Mouse (Mus musculus) heart, adult 2 months (tissue): Measurements from ENCODE around the gene Tbc1d30. TPM values are rescaled to one million over a fixed set of nuclear protein-coding genes. Genes with fewer than 3 reads are reported as not detected.
A peak's percentile ranks its signal among the peaks of the same experiment; 100 is the strongest.

Source experiments
- DNase-seq, 2 experiments: peaks; one replicate each; pipeline ENCODE4 v3.0.0; 2021
- H3K27ac ChIP-seq: fragments of 200-600 bp; 2 replicates; pipeline ENCODE4 v1.8.1; 2022
- H3K27me3 ChIP-seq: fragments of 200-500 bp; 2 replicates; pipeline ENCODE4 v1.6.1; 2012; ENCODE audit warnings: mild to moderate bottlenecking, low read length, inconsistent platforms, mixed read lengths; ENCODE audit not compliant: control insufficient read depth, insufficient read depth
- H3K36me3 ChIP-seq: fragments of 200-500 bp; 2 replicates; pipeline ENCODE4 v1.6.1; 2012; ENCODE audit warnings: low read length, inconsistent platforms; ENCODE audit not compliant: control insufficient read depth, insufficient read depth
- H3K4me1 ChIP-seq: fragments of 200-500 bp; 2 replicates; pipeline ENCODE4 v1.6.1; 2011; ENCODE audit warnings: low read length; ENCODE audit not compliant: control insufficient read depth, insufficient read depth
- H3K4me3 ChIP-seq: fragments of 200-600 bp; 2 replicates; pipeline ENCODE4 v1.8.1; 2022
- H3K79me2 ChIP-seq: fragments of 200-500 bp; replicated peaks from 2 replicates; pipeline ENCODE4 v1.6.1; 2012; ENCODE audit warnings: mild to moderate bottlenecking, inconsistent platforms, low read length, moderate library complexity, mixed read lengths; ENCODE audit not compliant: control insufficient read depth, insufficient read depth
- H3K9ac ChIP-seq: fragments of 200-500 bp; 2 replicates; pipeline ENCODE4 v1.6.1; 2012; ENCODE audit warnings: low read depth, mild to moderate bottlenecking, control low read depth, inconsistent platforms, low read length, mixed read lengths
- CTCF ChIP-seq: fragments of 200-600 bp; IDR thresholded peaks from 2 replicates; pipeline ENCODE4 v1.8.1; 2022; ENCODE audit warnings: antibody characterized with exemption, mild to moderate bottlenecking, moderate library complexity
- EP300 ChIP-seq: fragments of 200-500 bp; IDR thresholded peaks from 2 replicates; pipeline ENCODE4 v1.6.1; 2011; ENCODE audit warnings: low read depth, low read length, control low read depth; ENCODE audit not compliant: insufficient read depth
- POLR2A ChIP-seq: fragments of 200-500 bp; IDR thresholded peaks from 2 replicates; pipeline ENCODE4 v1.6.1; 2011; ENCODE audit warnings: mild to moderate bottlenecking, low read depth, low read length, control low read depth; ENCODE audit not compliant: insufficient read depth
- WGBS: fragments of 180-500 bp; shearing (Covaris S2); methylation state at CpG from one replicate; pipeline ENCODE4 v1.1.7; 2018; 5-methylcytosine and 5-hydroxymethylcytosine counted together
- intact Hi-C: fragments of 180-260 bp; cut with DNase I; formaldehyde crosslinking; loops from one replicate; pipeline ENCODE4 v1.15.1; 2025
- polyA plus RNA-seq: library from polyadenylated mRNA; depleted of rRNA; stranded (reverse); fragments of >200 nt; gene quantifications from 2 replicates; pipeline ENCODE4 v1.2.3, GENCODE M21; 2012
- total RNA-seq, 2 experiments: library from RNA; stranded (reverse); gene quantifications; 2 replicates each; pipeline ENCODE4 v1.2.3; 2021

Gene Tbc1d30
- total and polyA plus RNA-seq, 3 experiments, result 0.61 to 1.9 (median 1.8) TPM

- TF ChIP-seq CTCF, result no peak
- TF ChIP-seq EP300, result no peak
- TF ChIP-seq POLR2A, result no peak
- H3K4me3 ChIP-seq, result no peak overlapping the region
- 72% methylated on average over 4 of the region's 4 CpGs for WGBS
- no peak overlapping the region for H3K9ac ChIP-seq
- DNase-seq, result no peak
- H3K36me3 ChIP-seq, result no peaks in the 10 kb centered on the region
- H3K27me3 ChIP-seq, result no peaks in the 10 kb centered on the region
- no peak overlapping the region for H3K27ac ChIP-seq
- intact Hi-C loops, result no loop called here
- H3K4me1 ChIP-seq, result no peaks in the 10 kb centered on the region
- no peaks in the 10 kb centered on the region for H3K79me2 ChIP-seq
These were observed 21.5 kb downstream of the Tbc1d30 start for GRCm38 (mm10) chr10:121329586-121329985.

GRCm38 (mm10) chr10:121326167-121326566, 24.9 kb downstream of the Tbc1d30 start:
- peak; percentile 53 for TF ChIP-seq CTCF
- TF ChIP-seq POLR2A, result no peak
- TF ChIP-seq EP300, result no peak
- DNase-seq, result no peak
- intact Hi-C loops, result no loop called here
- H3K27ac ChIP-seq, result no peak overlapping the region
- no peaks in the 10 kb centered on the region for H3K79me2 ChIP-seq
- H3K4me3 ChIP-seq, result no peak overlapping the region
- H3K9ac ChIP-seq, result no peak overlapping the region
- no peaks in the 10 kb centered on the region for H3K27me3 ChIP-seq
- H3K36me3 ChIP-seq, result no peaks in the 10 kb centered on the region
- no peaks in the 10 kb centered on the region for H3K4me1 ChIP-seq

GRCm38 (mm10) chr10:121323493-121323892, 27.6 kb downstream of the Tbc1d30 start:
- no peak overlapping the region for H3K4me3 ChIP-seq
- no peak for DNase-seq
- 64% methylated on average over 7 of the region's 7 CpGs for WGBS
- H3K79me2 ChIP-seq, result no peaks in the 10 kb centered on the region
- intact Hi-C loops, result no loop called here
- no peak overlapping the region for H3K27ac ChIP-seq
- H3K36me3 ChIP-seq, result no peaks in the 10 kb centered on the region
- no peaks in the 10 kb centered on the region for H3K27me3 ChIP-seq
- no peaks in the 10 kb centered on the region for H3K4me1 ChIP-seq
- no peak overlapping the region for H3K9ac ChIP-seq
- TF ChIP-seq POLR2A, result no peak
- no peak for TF ChIP-seq CTCF
- no peak for TF ChIP-seq EP300

- Histone ChIP-seq H3K9ac (no peak overlapping the region), H3K27ac (no peak overlapping the region), H3K27me3 (no peaks in the 10 kb centered on the region), H3K36me3 (no peaks in the 10 kb centered on the region), H3K4me1 (peaks cover 3% of the 10 kb centered on the region; the same call in 1 of the 2 replicates), H3K4me3 (no peak overlapping the region), H3K79me2 (no peaks in the 10 kb centered on the region)
- DNase-seq, result no peak
- no peak for TF ChIP-seq POLR2A
- TF ChIP-seq EP300, result no peak
- no peak for TF ChIP-seq CTCF
- WGBS, result 60% methylated on average over 7 of the region's 7 CpGs
- intact Hi-C loops, result no loop called here
These were observed 32.6 kb downstream of the Tbc1d30 start for GRCm38 (mm10) chr10:121318397-121318950.

- H3K9ac ChIP-seq, result no peak overlapping the region
- TF ChIP-seq EP300, result no peak
- no peak for TF ChIP-seq POLR2A
- no peak for TF ChIP-seq CTCF
- H3K36me3 ChIP-seq, result no peaks in the 10 kb centered on the region
- H3K4me3 ChIP-seq, result no peak overlapping the region; the same call in 1 of the 2 replicates
- H3K79me2 ChIP-seq, result no peaks in the 10 kb centered on the region
- DNase-seq, result no peak
- WGBS, result 52% methylated on average over 10 of the region's 10 CpGs
- intact Hi-C loops, result no loop called here
- peak overlapping the region; percentile 54 for H3K27ac ChIP-seq
- H3K4me1 ChIP-seq, result peaks cover 3% of the 10 kb centered on the region; the same call in 1 of the 2 replicates
- no peaks in the 10 kb centered on the region for H3K27me3 ChIP-seq
These were observed 34.7 kb downstream of the Tbc1d30 start for GRCm38 (mm10) chr10:121316361-121316760.
